Mouse (Mus musculus): ENCODE results near the gene Nme7. TPM values are rescaled to one million over a fixed set of nuclear protein-coding genes. Genes with fewer than 3 reads are reported as not detected.

The Nme7 gene
- polyA plus RNA-seq, 1 experiment from 2014 or later = 51.6 TPM

- no peaks in the 10 kb centered on the region for H3K36me3 ChIP-seq (replicated peaks; ENCODE audit: control insufficient read depth, insufficient read depth, low read depth, low read length)
- ATAC-seq (replicated peaks; ENCODE audit: insufficient number of reproducible peaks, low FRiP score, low TSS enrichment, low read depth) (peak; percentile 96), DNase-seq (ENCODE audit: low spot score) (peak; percentile 90)
- H3K27me3 ChIP-seq (ENCODE audit: control insufficient read depth, insufficient read depth, low read length) = peaks cover 29% of the 10 kb centered on the region
- no peaks in the 10 kb centered on the region for H3K9me3 ChIP-seq (replicated peaks; ENCODE audit: control insufficient read depth, low read length)
- no peaks in the 10 kb centered on the region; the same call in 1 of the 2 replicates for H3K4me1 ChIP-seq (ENCODE audit: control insufficient read depth, insufficient read depth, low read length)
- peak within 1 kb of the TSS; percentile 60 for H3K4me3 ChIP-seq (ENCODE audit: low read depth, low read length)
- H3K9ac ChIP-seq (replicated peaks; ENCODE audit: low read length) = peak within 1 kb of the TSS; percentile 62
- peak within 1 kb of the TSS; percentile 35; the same call in 1 of the 2 replicates for H3K27ac ChIP-seq (replicated peaks; ENCODE audit: low read depth, low read length)
- H3K4me2 ChIP-seq (ENCODE audit: low read depth, low read length) = peak within 1 kb of the TSS; percentile 87
- under 1% methylated on average over 33 of the region's 35 CpGs for WGBS
Measured at GRCm38 (mm10) chr1:164458245-164458613, 154.3 kb downstream of the Nme7 start, which contains the start of gene Atp1b1. TSS of gene Atp1b1 (minus strand) at chr1:164458355.

- Histone ChIP-seq H3K36me3 (replicated peaks; ENCODE audit: control insufficient read depth, insufficient read depth, low read depth, low read length) (no peaks in the 10 kb centered on the region), H3K4me2 (ENCODE audit: low read depth, low read length) (peak overlapping the region; percentile 87), H3K9ac (replicated peaks; ENCODE audit: low read length) (peak overlapping the region; percentile 37; the same call in 1 of the 2 replicates), H3K4me1 (ENCODE audit: control insufficient read depth, insufficient read depth, low read length) (no peaks in the 10 kb centered on the region; the same call in 1 of the 2 replicates), H3K9me3 (replicated peaks; ENCODE audit: control insufficient read depth, low read length) (no peaks in the 10 kb centered on the region), H3K4me3 (ENCODE audit: low read depth, low read length) (peak overlapping the region; percentile 60), H3K27ac (replicated peaks; ENCODE audit: low read depth, low read length) (no peak overlapping the region), H3K27me3 (ENCODE audit: control insufficient read depth, insufficient read depth, low read length) (peaks cover 29% of the 10 kb centered on the region)
- ATAC-seq (replicated peaks; ENCODE audit: insufficient number of reproducible peaks, low FRiP score, low TSS enrichment, low read depth) (peak; percentile 66), DNase-seq (ENCODE audit: low spot score) (no peak)
- WGBS = 1% methylated on average over 22 of the region's 22 CpGs
Measured at GRCm38 (mm10) chr1:164458621-164459051, 154.7 kb downstream of the Nme7 start.

- Histone ChIP-seq H3K36me3 (replicated peaks; ENCODE audit: control insufficient read depth, insufficient read depth, low read depth, low read length) (no peaks in the 10 kb centered on the region), H3K9ac (replicated peaks; ENCODE audit: low read length) (no peak overlapping the region), H3K9me3 (replicated peaks; ENCODE audit: control insufficient read depth, low read length) (no peaks in the 10 kb centered on the region), H3K4me1 (ENCODE audit: control insufficient read depth, insufficient read depth, low read length) (no peaks in the 10 kb centered on the region; the same call in 1 of the 2 replicates), H3K27ac (replicated peaks; ENCODE audit: low read depth, low read length) (no peak overlapping the region), H3K4me3 (ENCODE audit: low read depth, low read length) (no peak overlapping the region), H3K27me3 (ENCODE audit: control insufficient read depth, insufficient read depth, low read length) (peaks cover 29% of the 10 kb centered on the region), H3K4me2 (ENCODE audit: low read depth, low read length) (no peak overlapping the region)
- WGBS = 60% methylated on average over 12 of the region's 12 CpGs
- ATAC-seq (replicated peaks; ENCODE audit: insufficient number of reproducible peaks, low FRiP score, low TSS enrichment, low read depth) (no peak), DNase-seq (ENCODE audit: low spot score) (no peak)
Measured at GRCm38 (mm10) chr1:164459127-164459905, 155.4 kb downstream of the Nme7 start.

- DNase-seq (ENCODE audit: low spot score) (no peak), ATAC-seq (replicated peaks; ENCODE audit: insufficient number of reproducible peaks, low FRiP score, low TSS enrichment, low read depth) (no peak)
- H3K27ac ChIP-seq (replicated peaks; ENCODE audit: low read depth, low read length) = no peak overlapping the region
- no peaks in the 10 kb centered on the region for H3K36me3 ChIP-seq (replicated peaks; ENCODE audit: control insufficient read depth, insufficient read depth, low read depth, low read length)
- no peak overlapping the region for H3K4me3 ChIP-seq (ENCODE audit: low read depth, low read length)
- no peak overlapping the region for H3K4me2 ChIP-seq (ENCODE audit: low read depth, low read length)
- no peaks in the 10 kb centered on the region for H3K4me1 ChIP-seq (ENCODE audit: control insufficient read depth, insufficient read depth, low read length)
- H3K27me3 ChIP-seq (ENCODE audit: control insufficient read depth, insufficient read depth, low read length) = peaks cover 23% of the 10 kb centered on the region
- 82% methylated on average over 13 of the region's 13 CpGs for WGBS
- H3K9me3 ChIP-seq (replicated peaks; ENCODE audit: control insufficient read depth, low read length) = no peaks in the 10 kb centered on the region
- H3K9ac ChIP-seq (replicated peaks; ENCODE audit: low read length) = no peak overlapping the region
Measured at GRCm38 (mm10) chr1:164460921-164461697, 157.2 kb downstream of the Nme7 start.

GRCm38 (mm10) chr1:164461726-164462125 is 157.8 kb downstream of the Nme7 start:
- WGBS = 35% methylated on average over 10 of the region's 10 CpGs
- ATAC-seq (replicated peaks; ENCODE audit: insufficient number of reproducible peaks, low FRiP score, low TSS enrichment, low read depth) (no peak), DNase-seq (ENCODE audit: low spot score) (no peak)
- no peaks in the 10 kb centered on the region for H3K4me1 ChIP-seq (ENCODE audit: control insufficient read depth, insufficient read depth, low read length)
- no peaks in the 10 kb centered on the region for H3K9me3 ChIP-seq (replicated peaks; ENCODE audit: control insufficient read depth, low read length)
- H3K4me3 ChIP-seq (ENCODE audit: low read depth, low read length) = no peak overlapping the region
- H3K9ac ChIP-seq (replicated peaks; ENCODE audit: low read length) = no peak overlapping the region
- H3K36me3 ChIP-seq (replicated peaks; ENCODE audit: control insufficient read depth, insufficient read depth, low read depth, low read length) = no peaks in the 10 kb centered on the region
- peaks cover 18% of the 10 kb centered on the region for H3K27me3 ChIP-seq (ENCODE audit: control insufficient read depth, insufficient read depth, low read length)
- H3K27ac ChIP-seq (replicated peaks; ENCODE audit: low read depth, low read length) = no peak overlapping the region
- H3K4me2 ChIP-seq (ENCODE audit: low read depth, low read length) = no peak overlapping the region

- H3K4me1 ChIP-seq (ENCODE audit: control insufficient read depth, insufficient read depth, low read length) = no peaks in the 10 kb centered on the region
- no peak for ATAC-seq (replicated peaks; ENCODE audit: insufficient number of reproducible peaks, low FRiP score, low TSS enrichment, low read depth)
Measured at GRCm38 (mm10) chr1:164467406-164467805, 163.5 kb downstream of the Nme7 start.

GRCm38 (mm10) chr1:164468329-164468728 is 164.4 kb downstream of the Nme7 start:
- H3K9me3 ChIP-seq (replicated peaks; ENCODE audit: control insufficient read depth, low read length) = no peaks in the 10 kb centered on the region
- H3K36me3 ChIP-seq (replicated peaks; ENCODE audit: control insufficient read depth, insufficient read depth, low read depth, low read length) = no peaks in the 10 kb centered on the region
- no peak overlapping the region for H3K9ac ChIP-seq (replicated peaks; ENCODE audit: low read length)
- ATAC-seq (replicated peaks; ENCODE audit: insufficient number of reproducible peaks, low FRiP score, low TSS enrichment, low read depth) = no peak
- H3K4me3 ChIP-seq (ENCODE audit: low read depth, low read length) = no peak overlapping the region
- H3K4me2 ChIP-seq (ENCODE audit: low read depth, low read length) = no peak overlapping the region
- no peaks in the 10 kb centered on the region for H3K4me1 ChIP-seq (ENCODE audit: control insufficient read depth, insufficient read depth, low read length)
- no peaks in the 10 kb centered on the region for H3K27me3 ChIP-seq (ENCODE audit: control insufficient read depth, insufficient read depth, low read length)
- H3K27ac ChIP-seq (replicated peaks; ENCODE audit: low read depth, low read length) = no peak overlapping the region
- WGBS = 79% methylated on average over 8 of the region's 8 CpGs
- DNase-seq (ENCODE audit: low spot score) = no peak

More at GRCm38 (mm10) chr1:164467406-164467805, 163.5 kb downstream of the Nme7 start:
- Histone ChIP-seq H3K9me3 (replicated peaks; ENCODE audit: control insufficient read depth, low read length) (no peaks in the 10 kb centered on the region), H3K27ac (replicated peaks; ENCODE audit: low read depth, low read length) (no peak overlapping the region), H3K27me3 (ENCODE audit: control insufficient read depth, insufficient read depth, low read length) (no peaks in the 10 kb centered on the region), H3K4me3 (ENCODE audit: low read depth, low read length) (no peak overlapping the region), H3K9ac (replicated peaks; ENCODE audit: low read length) (no peak overlapping the region), H3K4me2 (ENCODE audit: low read depth, low read length) (no peak overlapping the region), H3K36me3 (replicated peaks; ENCODE audit: control insufficient read depth, insufficient read depth, low read depth, low read length) (no peaks in the 10 kb centered on the region)
- no peak for DNase-seq (ENCODE audit: low spot score)
- 90% methylated on average over 10 of the region's 10 CpGs for whole genome bisulfite sequencing

- Histone ChIP-seq H3K9ac (replicated peaks; ENCODE audit: low read length) (no peak overlapping the region), H3K27ac (replicated peaks; ENCODE audit: low read depth, low read length) (no peak overlapping the region), H3K9me3 (replicated peaks; ENCODE audit: control insufficient read depth, low read length) (no peaks in the 10 kb centered on the region), H3K4me2 (ENCODE audit: low read depth, low read length) (no peak overlapping the region), H3K4me1 (ENCODE audit: control insufficient read depth, insufficient read depth, low read length) (no peaks in the 10 kb centered on the region), H3K36me3 (replicated peaks; ENCODE audit: control insufficient read depth, insufficient read depth, low read depth, low read length) (no peaks in the 10 kb centered on the region), H3K27me3 (ENCODE audit: control insufficient read depth, insufficient read depth, low read length) (no peaks in the 10 kb centered on the region), H3K4me3 (ENCODE audit: low read depth, low read length) (no peak overlapping the region)
- ATAC-seq (replicated peaks; ENCODE audit: insufficient number of reproducible peaks, low FRiP score, low TSS enrichment, low read depth) (no peak), DNase-seq (ENCODE audit: low spot score) (no peak)
- WGBS = 78% methylated on average over 6 of the region's 6 CpGs
Measured at GRCm38 (mm10) chr1:164470985-164471384, 167.1 kb downstream of the Nme7 start.

Data from embryonic facial prominence, embryonic 11.5 days (tissue).